Mouse (Mus musculus): ENCODE data around the gene Kif2a. TPM values are rescaled to one million over a fixed set of nuclear protein-coding genes. Genes with fewer than 3 reads are reported as not detected.
"Not testable (repeated sequence)": the region's sequence is repeated elsewhere in the genome, so short reads cannot be mapped to it uniquely, and the experiment has no call there.

Kif2a gene
- polyA plus RNA-seq, 1 experiment, result 62.8 TPM

DNA sequence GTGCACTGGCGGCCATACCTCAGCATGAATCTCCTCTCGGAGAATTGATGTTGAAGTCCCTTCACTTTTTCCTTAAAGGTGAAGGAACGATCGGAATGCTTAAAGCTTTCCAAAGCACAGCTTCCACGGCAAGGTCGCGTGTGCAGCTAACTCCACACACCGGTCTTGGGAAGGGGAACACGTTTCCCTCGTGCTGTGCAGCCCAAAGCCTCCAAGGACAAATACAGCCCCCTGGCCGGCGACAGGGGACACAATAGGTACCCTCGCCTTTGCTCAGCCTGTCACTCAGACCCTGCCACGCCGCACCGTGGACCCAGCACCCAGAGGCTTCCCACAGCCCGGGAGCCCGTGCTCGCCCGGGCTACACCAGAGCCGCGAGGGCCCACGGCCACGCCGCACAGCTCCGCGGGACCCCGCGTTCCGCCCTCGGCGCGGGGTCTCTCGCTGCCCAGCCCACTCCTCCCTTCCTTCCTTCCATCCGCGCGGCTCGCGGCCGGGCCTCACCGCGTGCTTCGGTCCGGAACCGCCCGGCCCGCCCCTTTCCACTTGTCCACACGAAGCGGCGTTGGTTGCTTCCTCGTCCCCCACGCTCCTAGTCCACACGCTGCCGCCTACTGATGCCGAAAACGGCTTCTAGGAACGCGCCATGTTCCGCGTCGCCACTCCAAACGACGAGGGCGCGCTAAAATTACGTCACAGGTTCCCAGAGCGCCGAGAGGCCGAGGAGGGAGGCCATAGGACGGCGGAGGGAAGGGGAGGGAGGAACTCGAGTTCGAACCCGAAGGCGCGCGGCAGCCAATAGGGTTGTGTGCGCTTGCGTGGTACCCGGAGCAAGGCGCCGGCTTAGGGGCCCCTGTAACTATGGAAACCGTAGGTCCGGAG, 85.4 kb downstream of the Kif2a start, which contains the start of gene Ipo11:
TSS of gene Ipo11 (minus strand) at position 703 of the 882 bp plus-strand sequence.
- DNase-seq (ENCODE audit: extremely low spot score in 1 of 2, low spot score in 1 of 2), result peak; percentile 87 to 94

- DNase-seq (ENCODE audit: extremely low spot score in 1 of 2, low spot score in 1 of 2), result no peak
These were observed 86.1 kb downstream of the Kif2a start for GRCm38 (mm10) chr13:106935871-106936255.

- DNase-seq (ENCODE audit: extremely low spot score in 1 of 2, low spot score in 1 of 2), result no peak
These were observed 92.7 kb downstream of the Kif2a start for GRCm38 (mm10) chr13:106929201-106929600.

- no peak for DNase-seq (ENCODE audit: extremely low spot score in 1 of 2, low spot score in 1 of 2)
These were observed 93.6 kb downstream of the Kif2a start for GRCm38 (mm10) chr13:106928296-106928695.

DNA sequence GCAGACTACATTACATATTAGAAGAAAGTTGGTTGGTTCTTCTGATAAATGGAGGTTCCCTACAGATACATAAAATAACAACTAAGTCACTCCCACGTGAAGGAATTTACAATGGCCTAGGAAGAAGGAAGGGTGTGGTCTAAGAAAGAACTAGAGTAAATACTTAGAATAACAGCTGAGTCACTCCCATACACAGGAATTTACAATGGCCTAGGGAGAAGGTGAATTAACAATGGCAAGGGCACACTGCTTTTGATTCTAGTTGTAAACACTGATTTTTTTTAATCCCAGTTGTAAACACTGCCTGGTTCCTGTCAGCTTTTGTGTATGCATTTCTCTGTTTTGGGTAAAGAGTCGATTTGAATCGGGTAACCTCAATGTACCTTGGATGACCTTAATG, 96.0 kb downstream of the Kif2a start:
- not testable (repeated sequence) for DNase-seq (ENCODE audit: extremely low spot score in 1 of 2, low spot score in 1 of 2)

GRCm38 (mm10) chr13:106918322-106919050, 103.4 kb downstream of the Kif2a start:
- peak in 1 of 2 experiments; percentile 77 for DNase-seq (ENCODE audit: extremely low spot score in 1 of 2, low spot score in 1 of 2)

GRCm38 (mm10) chr13:106913125-106913736, 108.7 kb downstream of the Kif2a start:
- no peak for DNase-seq (ENCODE audit: extremely low spot score in 1 of 2, low spot score in 1 of 2)

DNA sequence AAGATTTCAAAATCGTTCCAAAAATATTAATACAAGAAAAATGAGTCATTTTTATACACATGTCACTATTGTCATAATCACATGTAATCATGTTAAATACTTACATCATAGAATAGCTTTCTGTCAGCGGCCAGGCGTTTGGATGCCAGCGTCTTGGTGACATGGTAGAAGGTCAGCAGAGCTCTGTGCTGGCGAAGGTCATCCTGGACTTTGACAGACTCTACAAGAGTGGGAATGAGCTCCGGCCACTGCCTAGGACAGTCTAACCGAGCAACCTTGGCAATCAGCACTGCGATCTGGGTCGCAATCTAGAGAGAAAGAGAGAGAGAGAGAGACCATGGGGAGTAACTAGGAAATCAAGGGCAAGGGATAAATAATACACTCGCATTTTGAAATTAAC, 111.8 kb downstream of the Kif2a start:
- DNase-seq (ENCODE audit: extremely low spot score in 1 of 2, low spot score in 1 of 2), result no peak

Other genes with a start within 250 kb of the Kif2a start
- gene Ipo11, start 85.2 kb downstream of the Kif2a start, polyA plus RNA-seq (2012; rRNA removed), result 44.8 and 48.6 TPM in 2 replicates
- 26.3 and 28.4 TPM in 2 replicates for gene Dimt1, start 75.0 kb downstream of the Kif2a start, polyA plus RNA-seq (2012; rRNA removed)

All from frontal cortex, adult 2 months (tissue).